Mouse (Mus musculus): ENCODE measurements around the gene Peak1.

Peak1 gene

GRCm38 (mm10) chr9:56200200-56200599 is 217.7 kb downstream of the Peak1 start:
- DNase-seq (ENCODE audit: low read depth, low spot score), result no peak

DNA sequence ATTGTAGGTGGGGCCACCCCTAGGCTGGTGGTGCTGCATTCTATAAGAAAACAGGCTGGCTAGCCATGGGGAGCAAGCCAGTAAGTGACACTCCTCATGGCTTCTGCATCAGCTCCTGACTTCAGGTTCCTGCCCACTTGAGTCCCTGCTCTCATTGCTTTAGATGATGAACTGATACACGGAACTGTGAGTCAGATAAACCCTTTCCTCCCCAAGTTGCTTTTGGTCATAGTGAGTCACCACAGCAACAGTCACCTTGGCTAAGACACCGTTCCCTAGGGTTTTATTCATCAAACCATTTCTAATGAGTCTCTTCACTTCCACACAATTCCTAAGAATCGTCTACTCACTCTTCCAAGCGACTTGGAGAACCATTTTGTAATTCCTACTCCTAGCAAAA is 220.9 kb downstream of the Peak1 start:
- DNase-seq (ENCODE audit: low read depth, low spot score), result no peak

GRCm38 (mm10) chr9:56195193-56195592 is 222.7 kb downstream of the Peak1 start:
- no peak for DNase-seq (ENCODE audit: low read depth, low spot score)

DNA sequence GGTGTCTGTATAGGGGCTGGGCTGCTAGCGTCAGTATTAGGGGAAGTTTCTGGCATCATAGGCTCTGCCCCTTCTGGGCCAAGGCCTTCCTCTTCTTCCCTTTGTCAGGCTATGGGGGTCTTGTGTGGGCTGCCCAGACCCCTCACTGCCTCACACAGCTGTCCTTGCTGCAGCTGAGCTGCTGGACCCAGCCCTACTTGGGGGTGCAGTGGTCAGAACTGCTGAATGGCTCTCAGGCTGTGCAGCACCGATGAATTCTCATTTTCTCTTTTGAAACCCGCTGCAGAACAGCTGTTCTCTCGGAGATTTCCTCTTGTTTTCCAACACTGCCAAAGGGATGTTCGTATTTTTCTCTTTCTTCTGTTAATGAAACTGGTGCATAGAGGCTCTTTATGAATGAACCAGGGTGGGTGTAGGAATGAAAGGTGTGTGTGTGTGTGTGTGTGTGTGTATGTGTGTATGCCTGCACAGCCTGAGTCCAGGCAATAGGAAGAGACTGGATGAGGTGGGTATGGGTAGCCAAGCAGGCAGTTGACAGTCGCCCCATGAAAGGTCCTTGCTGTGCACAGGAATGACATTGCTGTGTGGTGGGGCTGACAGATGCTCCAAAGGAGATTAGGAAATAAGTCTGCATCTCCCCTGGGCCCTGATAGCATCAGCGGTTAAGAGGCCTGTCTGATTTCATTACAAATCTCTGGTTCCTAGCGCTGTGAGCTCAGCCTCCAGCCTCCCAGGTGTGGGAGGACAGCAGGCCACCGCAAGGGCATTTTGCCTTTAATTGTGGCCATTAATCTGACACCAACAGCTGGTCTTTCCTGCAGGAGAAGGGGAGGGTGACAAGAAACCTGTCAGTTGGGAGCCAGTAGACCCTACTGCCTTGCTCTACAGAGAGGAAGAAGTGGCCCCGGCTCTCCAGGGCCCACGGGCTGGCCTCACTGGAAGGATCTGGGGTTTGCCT is 226.1 kb downstream of the Peak1 start:
- no peak for DNase-seq (ENCODE audit: low read depth, low spot score)

- DNase-seq (ENCODE audit: low read depth, low spot score), result no peak
Measured at GRCm38 (mm10) chr9:56180118-56180781, 237.6 kb downstream of the Peak1 start.

DNA sequence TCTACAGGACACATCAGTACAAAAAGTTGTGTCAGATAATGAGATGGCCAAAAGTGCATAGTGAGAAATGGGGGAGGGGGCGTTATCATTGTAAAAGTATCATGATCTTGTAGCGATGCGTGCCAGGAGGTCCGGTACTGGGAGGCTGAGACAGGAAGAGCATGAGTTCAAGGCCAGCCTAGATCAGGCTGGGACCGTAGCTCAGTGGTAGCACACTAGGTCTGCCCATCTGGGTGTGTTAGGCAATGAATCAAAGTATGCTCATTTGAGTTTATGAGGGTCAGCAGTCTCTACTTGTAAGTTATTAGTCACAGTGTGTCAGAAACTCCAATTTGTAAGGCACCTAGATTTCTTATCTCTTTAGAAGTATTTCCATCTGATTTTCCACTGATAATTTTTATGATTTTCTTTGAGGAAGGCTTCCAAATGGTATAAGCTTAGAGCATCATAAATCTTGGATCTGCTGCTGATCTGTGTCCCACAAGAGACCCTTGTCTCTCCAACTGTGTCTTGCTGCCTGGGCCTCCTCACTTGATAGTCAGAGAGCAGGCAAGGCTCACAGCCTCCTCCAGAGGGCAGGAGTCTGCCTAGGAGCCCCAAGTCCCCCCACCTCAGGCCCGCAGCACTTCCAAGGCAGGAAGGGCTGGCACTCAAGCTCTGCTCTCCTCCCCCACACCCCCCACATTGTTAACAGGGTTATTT is 238.3 kb downstream of the Peak1 start:
- DNase-seq (ENCODE audit: low read depth, low spot score), result no peak

- DNase-seq (ENCODE audit: low read depth, low spot score), result no peak
Measured at GRCm38 (mm10) chr9:56177354-56177753, 240.5 kb downstream of the Peak1 start.

DNA sequence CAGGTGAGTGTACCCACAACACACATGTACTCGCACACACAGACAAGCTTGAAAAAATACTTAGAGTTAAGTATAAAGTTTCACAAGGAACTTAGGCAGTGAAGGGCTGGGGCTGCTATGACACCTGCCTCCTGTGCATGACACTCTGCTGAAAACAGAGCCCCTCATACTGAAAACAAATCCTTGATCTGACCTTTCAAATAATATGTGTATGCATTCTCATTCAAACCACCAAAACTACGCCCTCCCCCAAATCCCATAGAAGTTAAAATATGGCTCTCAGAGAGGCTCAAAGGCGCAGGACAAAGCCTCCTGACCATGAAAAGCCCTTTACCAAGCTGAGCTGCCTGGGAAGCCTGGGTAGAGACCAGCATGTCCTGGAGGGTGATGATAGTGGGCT is 242.6 kb downstream of the Peak1 start:
- DNase-seq (ENCODE audit: low read depth, low spot score), result no peak

GRCm38 (mm10) chr9:56167690-56168089 is 250.2 kb downstream of the Peak1 start:
- DNase-seq (ENCODE audit: low read depth, low spot score), result no peak

GRCm38 (mm10) chr9:56166161-56166560 is 251.7 kb downstream of the Peak1 start:
- peak; percentile 15 for DNase-seq (ENCODE audit: low read depth, low spot score)

- DNase-seq (ENCODE audit: low read depth, low spot score), result no peak
Measured at GRCm38 (mm10) chr9:56165377-56165776, 252.5 kb downstream of the Peak1 start, which contains the start of gene Tspan3. TSS of gene Tspan3 (minus strand) at chr9:56165477.

DNA sequence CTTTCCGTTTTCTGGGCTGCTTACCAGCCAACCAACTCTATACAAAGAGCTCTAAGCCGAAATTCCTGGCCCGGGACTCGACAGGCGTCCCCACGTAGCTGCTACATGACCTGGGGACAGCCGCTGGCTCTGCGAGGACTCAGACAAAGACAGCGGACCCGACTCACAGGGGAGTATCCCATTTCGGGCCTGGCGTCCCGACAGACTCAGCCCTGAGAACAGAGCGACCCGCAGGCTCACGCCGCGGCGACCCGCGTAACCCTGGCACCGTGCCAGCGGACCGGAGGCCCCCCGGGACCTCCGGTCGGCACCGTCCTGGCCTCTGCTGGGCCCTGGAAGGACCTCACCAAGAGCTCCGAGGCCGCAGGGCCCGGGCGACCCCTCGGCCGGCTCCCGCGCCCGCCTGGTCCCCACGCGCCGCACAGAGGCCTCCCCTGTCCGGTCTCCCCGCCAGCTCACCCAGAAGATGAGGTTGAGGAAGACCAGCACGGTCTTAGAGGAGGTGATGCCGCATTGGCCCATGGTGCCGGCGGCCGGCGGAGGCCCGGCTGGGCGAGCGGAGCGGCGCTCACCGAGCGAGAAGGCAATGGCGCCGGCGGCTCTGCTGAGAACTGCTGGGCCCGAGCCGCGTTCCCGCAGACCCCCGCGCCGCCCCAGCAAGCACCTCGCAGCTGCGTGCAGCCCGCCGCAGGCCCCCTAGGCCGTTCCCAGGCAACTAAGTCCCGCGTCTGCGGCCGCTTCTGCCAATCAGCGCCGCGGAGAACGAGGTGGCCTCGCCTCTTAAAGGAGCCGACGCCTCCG is 257.3 kb downstream of the Peak1 start:
- peak; percentile 38 for DNase-seq (ENCODE audit: low read depth, low spot score)

GRCm38 (mm10) chr9:56159456-56159855 is 258.4 kb downstream of the Peak1 start:
- no peak for DNase-seq (ENCODE audit: low read depth, low spot score)

DNA sequence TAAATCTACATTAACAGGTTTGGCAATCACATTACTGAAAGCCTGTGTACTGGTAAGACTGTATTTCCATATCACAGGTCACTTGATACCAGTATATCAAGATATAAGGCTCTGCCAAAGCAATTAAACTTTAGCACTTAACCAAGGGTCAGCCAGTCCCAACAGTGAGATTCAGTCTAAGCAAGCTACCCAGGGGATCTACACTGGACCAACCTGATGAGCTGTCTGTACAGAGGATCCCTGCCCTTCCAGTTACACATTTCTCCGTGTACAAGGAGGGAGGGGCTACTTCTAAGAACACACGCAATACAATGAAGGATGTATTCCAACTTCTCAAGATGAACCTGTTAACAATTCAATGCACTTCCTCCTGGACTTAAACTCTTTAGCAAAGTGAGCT is 259.8 kb downstream of the Peak1 start:
- no peak for DNase-seq (ENCODE audit: low read depth, low spot score)

DNA sequence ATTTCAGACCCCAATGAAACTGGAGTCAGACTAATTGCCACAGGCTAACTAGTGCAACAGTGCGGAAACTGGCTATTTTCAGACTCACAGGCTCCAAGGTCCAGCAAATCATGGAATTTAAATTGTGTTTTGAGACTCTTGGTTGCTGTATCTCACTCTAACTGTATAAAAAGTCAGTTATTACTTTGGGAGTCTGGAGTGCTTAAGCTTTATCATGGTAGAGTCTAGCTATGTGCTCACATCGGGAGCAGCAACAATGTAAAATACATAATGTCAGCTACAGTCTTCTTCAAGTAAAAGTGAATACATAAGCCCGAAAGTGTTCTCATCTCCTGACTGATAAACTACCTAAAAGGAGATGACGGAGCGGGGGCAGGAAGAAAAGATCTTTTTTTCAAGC is 263.3 kb downstream of the Peak1 start:
- no peak for DNase-seq (ENCODE audit: low read depth, low spot score)

DNA sequence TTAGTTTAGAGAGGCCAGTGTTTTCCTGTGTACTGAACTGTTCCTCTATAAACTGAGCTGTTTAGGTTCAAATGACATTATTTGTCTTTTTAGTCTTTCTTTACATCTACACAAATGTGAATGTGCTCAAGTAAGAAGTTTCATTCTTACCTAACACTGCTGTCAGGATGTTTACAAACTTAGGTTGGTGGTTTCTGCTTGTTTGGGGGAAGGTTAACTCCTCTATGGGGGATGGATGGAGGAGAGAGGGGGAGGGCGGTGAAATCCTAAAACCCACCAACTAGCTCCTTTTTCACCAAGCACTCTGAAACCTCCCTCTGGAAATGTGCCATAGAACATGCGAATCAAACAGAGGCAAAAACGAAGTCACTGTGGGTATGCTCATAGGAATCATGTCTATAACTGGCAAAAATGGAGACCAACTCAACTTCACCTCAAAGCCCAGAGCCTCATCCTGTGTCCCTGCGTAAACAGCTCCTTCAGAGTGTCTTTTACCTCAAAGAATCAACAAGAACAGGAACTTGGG is 265.3 kb downstream of the Peak1 start:
- no peak for DNase-seq (ENCODE audit: low read depth, low spot score)

DNA sequence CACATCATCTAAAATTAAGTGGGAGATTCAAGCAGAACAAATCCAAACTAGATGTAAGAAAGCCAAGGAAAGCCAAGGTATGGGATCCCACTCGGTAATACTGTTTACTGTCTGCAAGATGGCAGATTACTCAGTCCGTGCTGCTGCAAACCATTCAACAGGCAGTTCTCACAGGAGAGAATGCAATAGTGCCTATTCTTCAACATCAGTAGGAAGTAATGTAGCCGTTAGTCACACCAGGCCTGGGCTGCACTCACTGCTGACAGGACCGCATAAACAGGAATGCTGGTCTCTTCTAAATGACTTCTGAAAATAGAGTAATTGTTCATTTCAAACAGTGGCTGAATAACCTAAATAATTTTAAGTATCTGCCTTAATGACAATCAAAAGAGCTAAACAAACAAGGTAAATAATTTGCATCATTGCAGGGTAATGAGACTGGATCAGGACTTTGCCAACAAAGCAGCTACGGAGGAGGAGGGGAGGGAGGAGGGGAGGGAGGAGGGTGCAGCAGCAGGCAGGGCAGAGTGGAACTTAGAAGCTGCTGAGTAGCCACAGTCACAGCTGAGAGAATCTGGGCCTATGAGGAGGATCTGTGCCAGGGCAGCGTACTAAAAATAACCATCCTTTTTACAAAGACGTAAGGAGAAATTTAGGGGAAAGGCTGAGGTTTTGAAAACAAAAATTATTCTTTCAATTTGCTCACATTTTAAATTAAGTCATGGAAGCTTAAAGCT is 266.0 kb downstream of the Peak1 start:
- DNase-seq (ENCODE audit: low read depth, low spot score), result no peak
